Mouse (Mus musculus): ENCODE measurements around the gene Donson. TPM values are rescaled to one million over a fixed set of nuclear protein-coding genes. Genes with fewer than 3 reads are reported as not detected.

Gene Donson
- polyA plus RNA-seq, 1 experiment, result 5.5 TPM

DNA sequence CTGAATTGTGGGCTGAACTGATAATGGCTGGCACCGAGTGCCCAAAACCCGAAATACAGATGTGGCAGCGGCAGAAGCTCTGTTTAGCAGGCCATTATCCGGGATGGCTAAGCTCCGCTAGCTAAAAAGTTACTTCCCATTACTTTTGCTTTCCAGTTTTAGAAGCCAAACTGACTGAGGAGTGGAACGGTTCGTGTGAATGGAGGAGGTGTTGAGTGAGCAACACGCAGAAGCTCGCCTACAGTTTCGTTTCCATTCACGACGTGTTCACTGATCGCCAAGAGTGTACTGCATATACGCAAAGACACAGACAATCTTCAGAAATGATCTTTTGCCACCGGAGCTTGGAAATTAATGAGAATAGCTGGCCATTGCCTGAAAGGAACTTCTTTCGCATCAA, 26.2 kb downstream of the Donson start:
- no peaks in the 10 kb centered on the region; the same call in 1 of the 2 replicates for H3K4me1 ChIP-seq (ENCODE audit: control insufficient read depth, insufficient read depth, low read length)
- no peak overlapping the region for H3K4me3 ChIP-seq (replicated peaks; ENCODE audit: extremely low read depth, low read depth, low read length)
- TF ChIP-seq CTCF (IDR thresholded peaks at IDR 0.05; ENCODE audit: insufficient read depth, low read length) (no peak), POLR2A (IDR thresholded peaks at IDR 0.05; ENCODE audit: borderline replicate concordance, extremely low read depth, low read depth, low read length) (no peak)
- 89% methylated on average over 16 of the region's 16 CpGs for WGBS
- no peak for DNase-seq

DNA sequence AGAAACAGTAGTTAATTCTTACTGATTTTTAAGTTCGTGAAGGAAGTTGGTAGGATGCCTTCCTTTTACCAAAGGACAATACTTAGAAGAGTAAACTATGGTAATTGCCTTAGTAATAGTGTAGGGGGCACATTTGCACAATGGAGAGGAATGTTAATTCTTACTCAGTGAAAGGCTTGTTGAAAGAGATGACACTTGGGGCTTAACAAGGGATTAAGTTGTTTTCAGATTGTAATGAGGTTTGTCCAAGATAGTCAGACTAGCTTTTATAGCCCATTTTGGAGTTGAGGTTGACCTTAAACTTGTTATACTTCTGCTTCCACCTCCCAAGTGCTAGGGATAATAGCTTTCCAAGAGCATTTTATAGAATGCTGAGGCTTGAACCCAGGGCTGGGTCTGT, 27.2 kb downstream of the Donson start:
- WGBS, result 38% methylated on average over 1 of the region's 1 CpGs
- TF ChIP-seq POLR2A (IDR thresholded peaks at IDR 0.05; ENCODE audit: borderline replicate concordance, extremely low read depth, low read depth, low read length) (no peak), CTCF (IDR thresholded peaks at IDR 0.05; ENCODE audit: insufficient read depth, low read length) (no peak)
- Histone ChIP-seq H3K4me1 (ENCODE audit: control insufficient read depth, insufficient read depth, low read length) (no peaks in the 10 kb centered on the region; the same call in 1 of the 2 replicates), H3K4me3 (replicated peaks; ENCODE audit: extremely low read depth, low read depth, low read length) (no peak overlapping the region)
- DNase-seq, result no peak

DNA sequence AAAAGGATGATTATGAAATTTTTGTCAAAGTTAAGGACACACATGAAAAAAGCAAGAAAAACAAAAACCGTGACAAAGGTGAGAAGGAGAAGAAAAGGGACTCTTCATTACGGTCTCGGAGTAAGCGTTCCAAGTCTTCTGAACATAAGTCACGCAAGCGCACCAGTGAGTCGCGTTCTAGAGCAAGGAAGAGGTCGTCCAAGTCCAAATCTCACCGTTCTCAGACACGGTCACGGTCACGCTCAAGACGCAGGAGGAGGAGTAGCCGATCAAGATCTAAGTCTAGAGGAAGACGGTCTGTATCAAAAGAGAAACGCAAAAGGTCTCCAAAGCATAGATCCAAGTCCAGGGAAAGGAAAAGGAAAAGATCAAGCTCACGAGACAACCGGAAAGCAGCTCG, 28.8 kb downstream of the Donson start:
- WGBS, result 96% methylated on average over 20 of the region's 20 CpGs
- H3K4me1 ChIP-seq (ENCODE audit: control insufficient read depth, insufficient read depth, low read length), result no peaks in the 10 kb centered on the region; the same call in 1 of the 2 replicates
- DNase-seq, result no peak

DNA sequence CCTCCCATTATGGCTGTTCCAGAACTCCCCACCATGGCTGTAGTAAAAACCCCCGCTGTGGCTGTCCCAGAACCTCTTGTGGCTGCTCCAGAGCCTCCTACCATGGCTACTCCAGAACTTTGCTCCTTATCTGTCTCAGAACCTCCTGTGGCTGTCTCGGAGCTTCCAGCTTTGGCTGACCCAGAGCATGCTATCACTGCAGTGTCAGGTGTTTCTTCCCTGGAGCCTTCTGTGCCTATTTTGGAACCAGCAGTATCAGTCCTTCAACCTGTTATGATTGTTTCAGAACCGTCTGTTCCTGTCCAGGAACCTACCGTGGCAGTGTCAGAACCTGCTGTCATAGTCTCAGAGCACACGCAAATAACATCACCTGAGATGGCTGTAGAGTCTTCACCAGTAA, 30.1 kb downstream of the Donson start:
- no peak for DNase-seq
- no peak overlapping the region for H3K4me3 ChIP-seq (replicated peaks; ENCODE audit: extremely low read depth, low read depth, low read length)
- 85% methylated on average over 5 of the region's 5 CpGs for WGBS
- no peaks in the 10 kb centered on the region; the same call in 1 of the 2 replicates for H3K4me1 ChIP-seq (ENCODE audit: control insufficient read depth, insufficient read depth, low read length)
- TF ChIP-seq POLR2A (IDR thresholded peaks at IDR 0.05; ENCODE audit: borderline replicate concordance, extremely low read depth, low read depth, low read length) (no peak), CTCF (IDR thresholded peaks at IDR 0.05; ENCODE audit: insufficient read depth, low read length) (no peak)

More for the DNA sequence above, 28.8 kb downstream of the Donson start:
- TF ChIP-seq CTCF (IDR thresholded peaks at IDR 0.05; ENCODE audit: insufficient read depth, low read length), result no peak
- no peak for TF ChIP-seq POLR2A (IDR thresholded peaks at IDR 0.05; ENCODE audit: borderline replicate concordance, extremely low read depth, low read depth, low read length)
- no peak overlapping the region for H3K4me3 ChIP-seq (replicated peaks; ENCODE audit: extremely low read depth, low read depth, low read length)

DNA sequence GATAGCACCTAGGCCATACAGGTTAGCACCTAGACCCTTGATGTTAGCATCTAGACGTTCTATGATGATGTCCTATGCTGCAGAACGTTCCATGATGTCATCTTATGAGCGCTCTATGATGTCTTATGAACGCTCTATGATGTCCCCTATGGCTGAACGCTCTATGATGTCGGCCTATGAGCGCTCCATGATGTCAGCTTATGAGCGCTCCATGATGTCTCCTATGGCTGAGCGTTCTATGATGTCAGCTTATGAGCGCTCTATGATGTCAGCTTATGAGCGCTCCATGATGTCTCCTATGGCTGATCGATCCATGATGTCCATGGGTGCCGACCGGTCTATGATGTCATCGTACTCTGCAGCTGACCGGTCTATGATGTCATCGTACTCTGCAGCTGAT, 31.3 kb downstream of the Donson start:
- H3K4me1 ChIP-seq (ENCODE audit: control insufficient read depth, insufficient read depth, low read length), result no peaks in the 10 kb centered on the region; the same call in 1 of the 2 replicates
- H3K4me3 ChIP-seq (replicated peaks; ENCODE audit: extremely low read depth, low read depth, low read length), result no peak overlapping the region
- TF ChIP-seq POLR2A (IDR thresholded peaks at IDR 0.05; ENCODE audit: borderline replicate concordance, extremely low read depth, low read depth, low read length) (no peak), CTCF (IDR thresholded peaks at IDR 0.05; ENCODE audit: insufficient read depth, low read length) (no peak)
- 98% methylated on average over 17 of the region's 17 CpGs for WGBS
- no peak for DNase-seq

DNA sequence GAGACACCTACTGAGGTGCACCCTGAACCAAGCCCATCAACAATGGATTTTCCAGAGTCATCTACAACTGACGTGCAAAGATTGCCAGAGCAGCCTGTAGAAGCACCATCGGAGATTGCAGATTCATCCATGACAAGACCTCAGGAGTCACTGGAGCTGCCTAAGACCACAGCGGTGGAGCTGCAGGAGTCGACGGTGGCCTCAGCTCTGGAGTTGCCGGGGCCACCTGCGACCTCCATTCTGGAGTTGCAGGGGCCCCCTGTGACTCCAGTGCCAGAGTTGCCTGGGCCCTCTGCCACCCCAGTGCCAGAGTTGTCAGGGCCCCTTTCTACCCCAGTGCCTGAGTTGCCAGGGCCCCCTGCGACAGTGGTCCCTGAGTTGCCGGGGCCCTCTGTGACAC, 33.3 kb downstream of the Donson start:
- no peaks in the 10 kb centered on the region for H3K4me1 ChIP-seq (ENCODE audit: control insufficient read depth, insufficient read depth, low read length)
- 94% methylated on average over 9 of the region's 9 CpGs for WGBS
- H3K4me3 ChIP-seq (replicated peaks; ENCODE audit: extremely low read depth, low read depth, low read length), result no peak overlapping the region
- DNase-seq, result no peak
- TF ChIP-seq CTCF (IDR thresholded peaks at IDR 0.05; ENCODE audit: insufficient read depth, low read length) (no peak), POLR2A (IDR thresholded peaks at IDR 0.05; ENCODE audit: borderline replicate concordance, extremely low read depth, low read depth, low read length) (no peak)

DNA sequence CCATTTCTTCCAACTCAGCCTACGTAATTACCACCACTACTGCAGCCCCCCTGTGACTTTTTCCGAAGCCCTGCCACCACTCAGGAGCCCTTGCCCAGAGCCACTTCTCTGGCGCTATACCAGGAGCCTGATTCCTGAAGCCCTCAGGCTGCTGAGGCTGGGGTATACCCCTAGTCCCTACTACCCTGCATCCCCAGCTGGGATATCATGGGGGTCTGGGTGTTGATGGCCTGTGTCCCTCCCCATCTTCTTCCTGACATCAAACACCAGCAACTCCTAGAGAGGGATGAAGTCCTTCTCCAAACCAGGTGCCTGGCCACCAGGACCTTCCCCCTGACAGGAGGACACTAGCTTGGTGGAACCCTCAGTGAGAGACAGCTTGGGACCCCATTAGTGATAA, 36.4 kb downstream of the Donson start:
- Histone ChIP-seq H3K4me1 (ENCODE audit: control insufficient read depth, insufficient read depth, low read length) (no peaks in the 10 kb centered on the region), H3K4me3 (replicated peaks; ENCODE audit: extremely low read depth, low read depth, low read length) (no peak overlapping the region)
- 97% methylated on average over 3 of the region's 3 CpGs for WGBS
- no peak for TF ChIP-seq CTCF (IDR thresholded peaks at IDR 0.05; ENCODE audit: insufficient read depth, low read length)
- no peak for TF ChIP-seq POLR2A (IDR thresholded peaks at IDR 0.05; ENCODE audit: borderline replicate concordance, extremely low read depth, low read depth, low read length)
- DNase-seq, result no peak

DNA sequence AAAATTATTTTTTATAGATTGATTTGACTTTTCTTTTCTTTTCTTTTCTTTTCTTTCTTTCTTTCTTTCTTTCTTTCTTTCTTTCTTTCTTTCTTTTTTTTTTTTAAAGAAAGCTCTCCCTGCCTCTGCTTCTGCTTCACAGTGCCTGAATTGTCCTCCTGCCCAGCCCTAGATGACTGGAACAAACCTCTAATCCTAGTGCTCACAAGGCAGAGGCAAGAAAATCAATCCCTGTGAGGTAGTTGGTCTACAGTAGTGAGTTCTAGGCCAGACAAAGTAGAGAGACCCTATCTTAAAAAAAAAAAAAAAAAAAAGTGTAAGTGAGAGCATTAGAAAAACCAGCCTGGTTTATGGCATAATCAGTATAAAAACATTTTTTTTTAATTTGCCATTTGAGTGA, 38.8 kb downstream of the Donson start:
- no peaks in the 10 kb centered on the region for H3K4me1 ChIP-seq (ENCODE audit: control insufficient read depth, insufficient read depth, low read length)
- no peak overlapping the region for H3K4me3 ChIP-seq (replicated peaks; ENCODE audit: extremely low read depth, low read depth, low read length)
- no peak for DNase-seq
- TF ChIP-seq CTCF (IDR thresholded peaks at IDR 0.05; ENCODE audit: insufficient read depth, low read length) (no peak), POLR2A (IDR thresholded peaks at IDR 0.05; ENCODE audit: borderline replicate concordance, extremely low read depth, low read depth, low read length) (no peak)

DNA sequence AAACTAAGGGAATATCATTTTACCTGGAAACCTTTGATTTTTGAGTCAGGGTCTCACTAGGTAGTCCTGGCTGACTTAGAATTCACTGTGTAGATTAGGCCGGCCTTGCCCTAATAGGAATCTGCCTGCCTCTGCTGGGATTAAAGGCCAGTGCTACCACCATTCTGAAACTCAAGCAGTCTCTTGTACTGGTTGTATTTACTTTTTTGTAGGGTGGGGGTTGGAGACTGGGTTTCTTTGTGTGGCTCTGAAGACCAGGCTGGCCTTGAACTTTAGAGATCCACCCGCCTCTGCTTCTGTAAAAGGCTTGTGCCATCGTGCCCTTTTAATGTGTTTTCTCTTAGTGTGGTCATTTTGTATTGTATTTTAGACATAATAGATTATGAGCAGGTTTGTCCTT, 39.3 kb downstream of the Donson start:
- no peaks in the 10 kb centered on the region for H3K4me1 ChIP-seq (ENCODE audit: control insufficient read depth, insufficient read depth, low read length)
- no peak for TF ChIP-seq POLR2A (IDR thresholded peaks at IDR 0.05; ENCODE audit: borderline replicate concordance, extremely low read depth, low read depth, low read length)
- no peak for TF ChIP-seq CTCF (IDR thresholded peaks at IDR 0.05; ENCODE audit: insufficient read depth, low read length)
- 25% methylated on average over 3 of the region's 3 CpGs for WGBS
- H3K4me3 ChIP-seq (replicated peaks; ENCODE audit: extremely low read depth, low read depth, low read length), result no peak overlapping the region
- no peak for DNase-seq

DNA sequence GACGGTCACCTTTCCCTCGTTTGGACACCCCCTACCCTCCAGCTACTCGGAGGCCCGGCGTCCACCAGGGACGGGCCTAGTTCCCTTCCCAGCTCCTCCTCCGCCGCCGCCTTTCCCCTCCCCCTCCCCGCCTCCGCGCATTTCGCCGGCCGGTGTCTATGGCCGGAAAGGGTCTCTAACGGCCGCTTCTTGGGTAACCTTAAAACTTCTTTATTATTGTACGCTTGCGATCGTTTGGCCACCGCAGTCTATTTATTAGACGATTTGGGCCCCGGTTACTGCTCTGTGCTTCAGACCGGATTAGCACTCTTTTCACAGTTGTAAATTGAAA, 40.4 kb downstream of the Donson start:
- 1% methylated on average over 25 of the region's 25 CpGs for WGBS
- Histone ChIP-seq H3K4me1 (ENCODE audit: control insufficient read depth, insufficient read depth, low read length) (no peaks in the 10 kb centered on the region), H3K4me3 (replicated peaks; ENCODE audit: extremely low read depth, low read depth, low read length) (peak overlapping the region; percentile 82)
- DNase-seq, result peak; percentile 82
- TF ChIP-seq POLR2A (IDR thresholded peaks at IDR 0.05; ENCODE audit: borderline replicate concordance, extremely low read depth, low read depth, low read length) (peak; percentile 58; the same call in 1 of the 2 replicates), CTCF (IDR thresholded peaks at IDR 0.05; ENCODE audit: insufficient read depth, low read length) (no peak)
